Mouse (Mus musculus) liver, embryonic 16.5 days (tissue): ENCODE results near the gene Mt4. TPM values are rescaled to one million over a fixed set of nuclear protein-coding genes. Genes with fewer than 3 reads are reported as not detected.

ENCODE experiments used
- ATAC-seq: fragments of 200-750 bp; cut with Nextera tagmentation; 2 replicates; pipeline ENCODE4 v1.8.0; 2017; ENCODE audit warnings: low read depth, mild to moderate bottlenecking, moderate number of reproducible peaks, moderate library complexity
- H3K27ac ChIP-seq: fragments of 300-500 bp; sonication (generic); 2 replicates; pipeline ENCODE4 v1.5.1; 2014; ENCODE audit warnings: mild to moderate bottlenecking, low read length
- H3K27me3 ChIP-seq: fragments of 300-500 bp; sonication (generic); 2 replicates; pipeline ENCODE4 v1.6.1; 2014; ENCODE audit warnings: low read depth, low read length, mixed read lengths; ENCODE audit not compliant: control insufficient read depth, insufficient read depth
- H3K36me3 ChIP-seq: fragments of 300-500 bp; sonication (generic); 2 replicates; pipeline ENCODE4 v1.6.1; 2014; ENCODE audit warnings: mild to moderate bottlenecking; ENCODE audit not compliant: control insufficient read depth, insufficient read depth
- H3K4me1 ChIP-seq: fragments of 300-500 bp; sonication (generic); 2 replicates; pipeline ENCODE4 v1.6.1; 2014; ENCODE audit warnings: low read depth, low read length, mixed read lengths; ENCODE audit not compliant: control insufficient read depth
- H3K4me2 ChIP-seq: fragments of 300-500 bp; sonication (generic); 2 replicates; pipeline ENCODE4 v1.6.1; 2014; ENCODE audit warnings: low read depth, low read length, mixed read lengths
- H3K4me3 ChIP-seq: fragments of 300-500 bp; sonication (generic); 2 replicates; pipeline ENCODE4 v1.5.1; 2014; ENCODE audit warnings: low read depth, mild to moderate bottlenecking, low read length
- H3K9ac ChIP-seq: fragments of 300-500 bp; sonication (generic); 2 replicates; pipeline ENCODE4 v1.6.1; 2014; ENCODE audit warnings: low read depth, low read length
- H3K9me3 ChIP-seq: fragments of 300-500 bp; sonication (generic); replicated peaks from 2 replicates; pipeline ENCODE4 v1.6.1; 2016; ENCODE audit warnings: low read length; ENCODE audit not compliant: control insufficient read depth
- WGBS: fragments of 180-500 bp; shearing (Covaris S2); extraction: QIAGEN DNeasy Blood & Tissue Kit; methylation state at CpG from one replicate; pipeline ENCODE4 v1.1.7; 2014; ENCODE audit not compliant: insufficient replicate concordance; 5-methylcytosine and 5-hydroxymethylcytosine counted together
- polyA plus RNA-seq: library from polyadenylated mRNA; unstranded; fragments of >200 nt; fragmentation: Nextera tagmentation; extraction: Ambion mirVana; gene quantifications from 2 replicates; pipeline ENCODE4 v1.2.1, GENCODE M21; 2015

Mt4 gene
- polyA plus RNA-seq, 1 experiment from 2014 or later = 0.67 TPM

GRCm38 (mm10) chr8:94172075-94172808 is 35.2 kb downstream of the Mt4 start, which contains the start of gene Mt2:
Mt2 (plus strand) TSS chr8:94172664.
- H3K4me1 ChIP-seq = peaks cover 57% of the 10 kb centered on the region
- WGBS = under 1% methylated on average over 56 of the region's 56 CpGs

GRCm38 (mm10) chr8:94172809-94173732 is 36.1 kb downstream of the Mt4 start:
- ATAC-seq = no peak; the same call in 1 of the 2 replicates
- Histone ChIP-seq H3K4me1 (peaks cover 63% of the 10 kb centered on the region), H3K36me3 (no peaks in the 10 kb centered on the region), H3K4me3 (peak overlapping the region; percentile 86), H3K27ac (peak overlapping the region; percentile 99), H3K9me3 (no peaks in the 10 kb centered on the region), H3K27me3 (no peaks in the 10 kb centered on the region), H3K4me2 (peak overlapping the region; percentile 89), H3K9ac (peak overlapping the region; percentile 94)
- 1% methylated on average over 39 of the region's 39 CpGs for WGBS

More at GRCm38 (mm10) chr8:94172075-94172808, 35.2 kb downstream of the Mt4 start, which contains the start of gene Mt2:
- no peaks in the 10 kb centered on the region for H3K27me3 ChIP-seq
- peak within 1 kb of the TSS; percentile 86 for H3K4me3 ChIP-seq
- H3K9ac ChIP-seq = peak within 1 kb of the TSS; percentile 94
- ATAC-seq = peak; percentile 89
- H3K36me3 ChIP-seq = no peaks in the 10 kb centered on the region
- peak within 1 kb of the TSS; percentile 99 for H3K27ac ChIP-seq
- H3K4me2 ChIP-seq = peak within 1 kb of the TSS; percentile 89
- H3K9me3 ChIP-seq = no peaks in the 10 kb centered on the region

- peak overlapping the region; percentile 89 for H3K4me2 ChIP-seq
- H3K4me1 ChIP-seq = peaks cover 64% of the 10 kb centered on the region
These were observed 36.9 kb downstream of the Mt4 start for GRCm38 (mm10) chr8:94173848-94174403.

GRCm38 (mm10) chr8:94174619-94175213 is 37.7 kb downstream of the Mt4 start:
- no peaks in the 10 kb centered on the region for H3K27me3 ChIP-seq
- peak overlapping the region; percentile 86 for H3K4me3 ChIP-seq
- H3K9me3 ChIP-seq = no peaks in the 10 kb centered on the region
- peak overlapping the region; percentile 89 for H3K4me2 ChIP-seq
- H3K9ac ChIP-seq = peak overlapping the region; percentile 94
- H3K27ac ChIP-seq = peak overlapping the region; percentile 99
- 37% methylated on average over 7 of the region's 7 CpGs for WGBS
- H3K4me1 ChIP-seq = peaks cover 58% of the 10 kb centered on the region
- no peaks in the 10 kb centered on the region for H3K36me3 ChIP-seq
- ATAC-seq = no peak

More at GRCm38 (mm10) chr8:94173848-94174403, 36.9 kb downstream of the Mt4 start:
- H3K27ac ChIP-seq = peak overlapping the region; percentile 99
- 35% methylated on average over 11 of the region's 11 CpGs for WGBS
- ATAC-seq = no peak
- peak overlapping the region; percentile 86 for H3K4me3 ChIP-seq
- peak overlapping the region; percentile 94 for H3K9ac ChIP-seq
- no peaks in the 10 kb centered on the region for H3K36me3 ChIP-seq
- no peaks in the 10 kb centered on the region for H3K9me3 ChIP-seq
- H3K27me3 ChIP-seq = no peaks in the 10 kb centered on the region

- Histone ChIP-seq H3K36me3 (no peaks in the 10 kb centered on the region), H3K27ac (peak overlapping the region; percentile 100), H3K4me2 (peak overlapping the region; percentile 66), H3K9ac (peak overlapping the region; percentile 74), H3K9me3 (no peaks in the 10 kb centered on the region), H3K27me3 (no peaks in the 10 kb centered on the region), H3K4me1 (peaks cover 51% of the 10 kb centered on the region), H3K4me3 (peak overlapping the region; percentile 75)
- WGBS = 56% methylated on average over 7 of the region's 7 CpGs
- ATAC-seq = no peak
These were observed 40.9 kb downstream of the Mt4 start for GRCm38 (mm10) chr8:94177716-94178390.

- Histone ChIP-seq H3K36me3 (no peaks in the 10 kb centered on the region), H3K4me1 (peaks cover 62% of the 10 kb centered on the region), H3K27me3 (no peaks in the 10 kb centered on the region), H3K4me3 (peak within 1 kb of the TSS; percentile 75), H3K9me3 (no peaks in the 10 kb centered on the region), H3K27ac (peak within 1 kb of the TSS; percentile 100), H3K4me2 (peak within 1 kb of the TSS; percentile 66), H3K9ac (peak within 1 kb of the TSS; percentile 78)
- peak; percentile 90 for ATAC-seq
- WGBS = under 1% methylated on average over 50 of the region's 50 CpGs
These were observed 42.1 kb downstream of the Mt4 start, which contains the start of gene Mt1 for GRCm38 (mm10) chr8:94178857-94179712. Mt1 (plus strand) TSS chr8:94179082.

GRCm38 (mm10) chr8:94179713-94180560 is 42.9 kb downstream of the Mt4 start:
- Histone ChIP-seq H3K4me3 (peak overlapping the region; percentile 75), H3K9ac (peak overlapping the region; percentile 78), H3K9me3 (no peaks in the 10 kb centered on the region), H3K27ac (peak overlapping the region; percentile 100), H3K4me2 (peak overlapping the region; percentile 66), H3K4me1 (peaks cover 62% of the 10 kb centered on the region), H3K27me3 (peaks cover 4% of the 10 kb centered on the region; the same call in 1 of the 2 replicates), H3K36me3 (no peaks in the 10 kb centered on the region)
- no peak for ATAC-seq
- WGBS = 3% methylated on average over 25 of the region's 25 CpGs
